Mouse (Mus musculus) mouse embryonic stem cell (cell line): ENCODE data around the gene Ccdc38.

Experiments
- in situ Hi-C, 2 experiments: fragments of 300-500 bp; cut with MboI; formaldehyde crosslinking; loops; 1 replicate in 1 of 2; 3 replicates in 1 of 2; pipeline ENCODE4 v1.14.3; 2019 to 2020; ENCODE audit warnings: low sequenced_read_pairs in 2 of 2, low pct_unique_long_range_greater_than_20kb in 1 of 2, mixed read lengths in 1 of 2; ENCODE audit not compliant: unreplicated experiment in 1 of 2

Gene Ccdc38

DNA sequence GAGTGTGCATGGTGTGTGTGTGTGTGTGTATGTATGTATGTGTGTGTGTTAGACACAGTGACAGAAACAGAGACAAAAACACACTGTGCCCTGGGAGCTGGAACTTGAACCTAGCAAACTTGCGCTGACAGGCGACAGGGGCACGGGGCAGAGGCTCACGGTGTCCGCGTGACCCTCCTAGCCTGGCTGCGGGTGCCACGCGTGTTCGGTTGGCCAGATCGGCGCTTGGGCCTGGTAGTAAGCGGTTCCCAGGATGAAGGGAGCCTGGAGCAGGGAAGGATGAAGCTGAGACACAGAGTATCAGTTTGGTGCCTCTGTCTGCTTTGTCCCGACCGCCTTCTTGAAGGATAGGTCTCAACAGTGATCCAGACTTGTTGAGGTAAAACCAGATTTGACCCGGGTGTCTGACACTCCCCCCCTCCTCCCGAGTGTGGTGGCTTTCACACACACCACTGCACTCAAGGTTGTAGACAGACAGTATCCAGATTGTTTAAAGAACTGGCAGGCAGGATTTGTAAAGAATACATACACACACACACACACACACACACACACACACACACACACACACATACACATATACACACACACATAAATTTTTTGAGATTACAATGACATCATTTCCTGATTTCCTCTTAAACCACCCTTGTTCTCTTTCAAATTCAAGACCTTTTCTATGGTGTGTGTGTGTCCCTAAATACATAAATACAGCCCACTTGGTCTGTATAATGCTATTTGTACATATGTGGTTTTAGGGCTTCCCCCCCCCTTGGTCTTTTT is at the start of gene Ccdc38:
TSS of gene Ccdc38 (plus strand) at position 202 of the 780 bp plus-strand sequence.
- in situ Hi-C loops, result no loop called here

DNA sequence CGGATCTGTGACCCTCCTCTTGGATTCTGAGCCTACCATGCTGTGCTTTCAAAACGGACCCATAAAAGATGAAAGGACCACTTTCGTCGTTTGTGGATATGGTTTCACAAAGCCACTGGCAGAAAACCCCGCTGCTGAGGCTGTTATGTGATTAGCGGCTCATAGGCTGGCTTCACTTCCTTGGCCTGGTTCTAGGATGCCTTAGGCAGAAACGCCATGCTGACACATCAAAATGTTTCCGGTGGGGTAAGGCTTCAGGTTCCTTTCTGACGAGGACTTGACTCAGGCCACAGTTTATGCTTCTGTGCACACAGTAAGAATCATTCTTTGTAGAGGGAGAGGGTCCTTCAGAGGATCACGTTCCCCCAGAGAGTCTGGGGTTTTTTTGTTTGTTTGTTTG is 39.6 kb upstream of the Ccdc38 start:
- in situ Hi-C loops, result no loop called here

DNA sequence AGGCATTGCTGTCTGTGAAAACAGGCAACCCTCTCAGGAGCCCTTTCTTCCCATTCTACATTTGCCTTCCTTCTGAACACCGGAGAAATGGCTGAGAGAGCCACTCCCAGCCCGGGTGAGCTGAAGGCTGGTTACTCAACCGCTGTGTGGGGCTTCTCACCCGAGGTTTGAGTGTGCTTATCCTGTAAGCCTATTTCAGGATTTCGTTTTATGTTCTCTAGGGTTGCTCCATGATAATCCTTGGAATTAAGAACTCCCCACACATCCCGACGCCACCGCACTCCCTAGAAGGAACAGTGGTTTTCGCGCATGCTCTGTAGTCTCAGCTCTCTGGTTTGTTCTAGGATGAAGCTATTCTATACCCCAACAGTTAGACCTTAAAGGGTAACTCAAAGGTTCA is 39.1 kb upstream of the Ccdc38 start:
- in situ Hi-C loops, result no loop called here

DNA sequence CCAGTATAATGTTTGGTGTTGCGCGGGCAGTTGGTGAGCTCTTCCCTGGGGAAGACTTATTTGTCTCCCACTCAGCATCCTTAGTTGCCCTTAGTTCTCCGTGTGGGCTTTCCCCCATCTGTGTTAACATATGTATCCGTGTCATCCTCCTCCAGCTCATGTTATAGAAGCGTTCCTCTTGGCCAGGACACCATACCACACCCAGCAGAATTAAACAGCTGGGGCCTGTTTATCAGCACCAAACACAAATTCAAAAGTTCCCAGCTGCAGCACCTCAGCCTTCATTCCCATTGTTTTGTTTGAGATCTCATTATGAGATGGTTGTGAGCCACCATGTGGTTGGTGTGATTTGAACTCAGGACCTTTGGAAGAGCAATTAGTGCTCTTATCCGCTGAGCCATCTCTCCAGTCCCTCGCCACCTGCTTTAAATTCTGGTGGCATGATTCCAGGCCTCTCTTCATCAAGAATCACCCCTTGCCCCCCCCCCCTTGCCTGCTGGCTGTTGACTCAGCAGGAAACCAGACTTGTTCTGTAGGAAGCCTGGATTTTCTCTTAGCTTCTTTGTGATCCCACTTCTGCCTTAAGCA is 32.0 kb upstream of the Ccdc38 start:
- in situ Hi-C loops, result no loop called here

DNA sequence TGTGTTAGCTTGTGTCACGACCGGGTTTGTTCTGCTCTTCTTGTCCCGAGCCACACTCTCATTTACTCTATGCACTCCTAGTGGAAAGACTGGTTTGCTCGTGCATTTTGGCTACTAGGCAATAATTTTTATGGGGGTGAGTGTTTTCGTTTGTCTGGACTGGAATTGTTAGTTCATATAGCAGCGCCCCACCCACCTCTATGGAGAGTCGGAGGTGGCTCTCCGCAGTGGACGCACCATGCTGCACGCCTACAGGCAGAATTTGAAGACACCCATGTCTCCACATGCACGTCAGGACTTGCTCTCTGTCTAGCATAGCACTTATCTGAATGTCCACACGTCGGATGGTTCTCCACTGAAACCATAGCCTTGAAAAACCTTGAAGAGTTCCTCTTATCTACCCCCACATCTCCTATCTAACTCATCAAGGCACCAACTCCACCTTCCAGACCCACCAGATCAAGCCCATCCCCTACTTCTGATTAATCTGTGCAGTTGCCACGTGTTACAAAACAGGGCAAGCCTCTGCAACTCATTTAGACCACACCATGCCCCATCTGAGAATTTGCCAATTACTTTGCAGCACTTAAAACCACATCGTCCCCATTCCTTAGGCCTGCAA is 30.8 kb upstream of the Ccdc38 start:
- in situ Hi-C loops, result no loop called here

DNA sequence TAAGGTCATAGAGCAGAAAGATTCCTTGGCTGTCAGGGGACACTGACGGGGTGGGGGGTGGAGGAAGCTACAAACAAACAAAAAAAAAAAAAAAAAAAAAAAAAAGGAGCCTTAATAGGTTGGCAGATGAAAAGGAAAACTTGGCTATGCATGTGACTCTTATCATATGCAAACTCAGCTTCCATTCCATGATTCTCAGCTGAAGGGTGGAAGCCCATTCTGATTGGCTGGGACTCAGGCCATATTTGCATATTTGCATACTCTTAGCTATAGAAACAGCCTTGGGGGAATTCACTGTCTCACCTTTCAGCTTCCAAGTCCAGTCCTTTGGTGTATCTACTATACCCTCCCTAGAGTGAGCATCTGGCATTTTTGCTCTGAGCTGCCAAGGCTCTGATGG is 25.0 kb upstream of the Ccdc38 start:
- in situ Hi-C loops, result no loop called here

DNA sequence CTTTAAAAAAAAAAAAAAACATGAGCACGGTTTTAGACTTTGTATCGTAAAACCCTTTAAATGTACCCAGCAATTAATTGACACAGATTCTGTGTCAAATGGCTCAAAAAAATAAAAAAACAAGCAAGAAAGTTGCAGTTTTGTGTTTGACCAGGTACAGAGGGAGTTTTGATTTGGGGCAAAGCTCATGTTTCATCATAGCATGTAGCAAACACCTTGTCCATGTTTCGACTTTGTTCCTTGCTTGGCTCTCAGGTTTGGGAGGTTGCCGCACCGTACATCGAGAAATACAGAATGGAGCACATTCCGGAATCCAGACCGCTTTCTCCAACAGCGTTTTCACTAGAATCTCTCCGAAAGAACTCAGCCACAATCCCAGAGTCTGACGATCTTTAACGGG is 24.5 kb upstream of the Ccdc38 start:
- in situ Hi-C loops, result no loop called here

DNA sequence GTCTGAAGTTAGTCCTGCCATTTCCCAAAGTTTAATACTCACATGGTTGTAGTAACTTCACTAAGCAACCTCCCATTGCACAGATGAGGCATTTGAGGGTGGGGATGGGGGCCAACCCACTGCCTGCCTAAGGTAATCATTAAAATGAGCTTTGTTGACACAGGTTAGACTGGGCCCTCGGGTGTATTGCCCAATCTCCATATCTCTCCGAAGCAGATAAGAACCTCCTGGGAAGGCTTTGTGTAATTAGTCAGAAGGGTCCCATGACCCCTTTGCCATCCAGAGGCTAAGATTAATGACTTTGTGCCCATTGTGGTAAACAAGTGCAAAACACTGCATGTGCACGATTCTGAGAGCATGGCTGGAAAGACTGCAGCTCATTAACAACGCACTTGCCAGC is 22.7 kb upstream of the Ccdc38 start:
- in situ Hi-C loops, result no loop called here

DNA sequence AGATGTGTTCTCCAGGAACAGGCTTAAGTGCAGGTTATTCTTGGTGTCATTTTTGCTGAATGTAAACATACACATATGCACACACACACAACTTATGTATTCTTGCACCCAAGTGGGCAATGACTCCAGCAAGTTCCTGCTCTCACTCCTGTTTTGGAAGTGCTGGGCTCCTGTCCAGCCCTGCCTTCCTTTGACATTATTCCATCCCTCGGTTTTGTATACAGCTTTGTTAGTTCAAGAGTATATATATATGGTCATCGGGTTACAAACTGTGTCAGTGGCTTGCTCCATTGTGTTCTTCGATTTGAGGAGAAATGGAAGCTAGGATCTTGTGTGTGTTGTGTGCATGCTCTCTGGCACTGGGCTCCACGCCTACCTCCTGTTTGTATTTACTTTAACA is 22.2 kb upstream of the Ccdc38 start:
- in situ Hi-C loops, result no loop called here

DNA sequence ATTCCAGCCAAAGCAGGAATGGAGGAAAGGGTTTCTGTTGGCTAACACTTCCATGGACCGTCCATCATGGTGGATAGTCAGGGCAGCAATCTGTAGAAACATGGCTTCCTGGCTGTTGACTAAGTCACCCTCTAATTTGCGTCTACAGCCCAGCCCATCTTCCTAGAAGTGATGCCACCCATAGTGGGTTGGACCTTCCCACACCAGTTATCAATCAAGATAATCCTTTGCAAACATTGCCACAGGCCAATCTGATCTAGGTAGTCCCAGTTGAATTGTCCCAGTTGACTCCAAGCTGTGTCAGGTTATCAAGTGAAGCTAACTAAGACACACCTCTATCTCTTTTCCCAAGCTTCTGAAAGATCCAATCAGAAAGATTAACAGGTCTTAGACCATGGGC is 21.8 kb upstream of the Ccdc38 start:
- in situ Hi-C loops, result no loop called here

DNA sequence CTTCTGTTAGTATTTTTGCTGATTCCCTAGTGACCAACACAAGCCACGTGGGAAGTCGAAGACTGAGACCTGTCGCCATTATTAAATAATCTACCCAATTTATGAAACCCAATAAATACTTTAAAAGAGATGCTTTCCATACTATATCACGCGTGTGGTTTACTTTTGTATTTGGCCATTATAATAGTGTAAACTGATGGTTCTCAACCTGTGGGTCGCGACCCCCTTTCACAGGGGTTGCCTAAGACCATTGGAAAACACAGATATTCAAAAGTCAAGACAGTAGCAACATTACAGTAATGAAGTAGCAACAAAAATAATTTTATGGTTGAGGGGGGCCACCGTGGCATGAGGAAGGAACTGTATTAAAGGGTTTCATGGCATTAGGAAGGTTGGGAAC is 21.3 kb upstream of the Ccdc38 start:
- in situ Hi-C loops, result no loop called here

DNA sequence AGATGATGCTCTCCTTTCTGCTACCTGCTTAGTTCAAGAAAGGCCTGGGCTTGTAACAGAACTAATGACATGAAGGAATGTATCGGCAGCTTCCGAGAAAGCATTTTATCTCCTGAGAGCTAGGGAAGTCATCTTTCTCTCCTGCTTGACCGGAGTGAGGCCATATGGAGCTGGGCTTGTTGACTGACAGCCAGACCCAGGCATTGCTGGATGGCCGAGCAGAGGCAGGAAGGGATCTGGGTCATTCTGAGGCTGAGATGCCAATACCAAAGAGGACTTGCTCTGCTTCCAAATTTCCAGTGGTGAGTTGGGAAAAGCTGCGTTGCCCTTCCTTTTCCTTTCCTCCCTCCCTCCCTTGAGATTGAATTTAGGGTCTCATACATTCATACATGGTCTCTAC is 20.7 kb upstream of the Ccdc38 start:
- in situ Hi-C loops, result no loop called here

DNA sequence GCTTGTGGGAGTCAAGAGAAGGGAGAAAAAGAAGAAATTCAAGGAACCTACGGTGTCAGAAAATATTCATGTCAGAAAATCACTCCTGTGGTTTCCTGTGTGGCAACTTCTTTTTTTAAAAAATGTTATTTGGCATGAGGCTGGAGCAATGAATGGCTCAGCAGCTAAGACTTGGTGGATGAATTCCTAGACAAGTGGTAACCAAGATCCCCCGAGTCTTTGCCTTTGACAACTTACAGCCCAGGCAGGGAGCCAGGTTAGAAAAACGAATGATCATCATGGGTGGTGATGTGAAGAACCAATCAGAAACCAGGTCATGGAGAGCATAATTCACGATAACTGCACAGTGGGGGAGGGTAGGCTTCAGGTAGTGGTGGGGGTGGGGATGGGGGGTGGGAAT is 19.4 kb upstream of the Ccdc38 start:
- in situ Hi-C loops, result no loop called here

DNA sequence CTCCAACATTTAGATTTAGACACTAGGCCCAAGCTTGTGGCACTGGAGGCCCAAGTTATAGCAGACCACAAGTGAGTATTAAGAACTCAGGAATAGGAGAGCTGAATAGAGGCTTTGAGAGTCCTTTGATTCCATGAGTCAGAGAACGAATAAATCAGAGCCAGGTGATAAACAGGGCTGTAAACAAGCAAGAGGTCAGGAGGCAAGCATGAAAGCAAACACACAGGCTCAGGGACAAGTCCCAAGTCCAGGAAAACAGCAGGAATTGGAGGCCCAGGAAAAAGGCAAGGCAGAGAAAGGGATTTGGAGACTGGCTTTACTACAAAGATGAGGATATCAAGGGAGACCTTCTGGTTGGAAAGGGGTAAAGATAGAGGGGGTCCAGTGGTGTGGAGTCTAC is 15.1 kb upstream of the Ccdc38 start:
- in situ Hi-C loops, result no loop called here

DNA sequence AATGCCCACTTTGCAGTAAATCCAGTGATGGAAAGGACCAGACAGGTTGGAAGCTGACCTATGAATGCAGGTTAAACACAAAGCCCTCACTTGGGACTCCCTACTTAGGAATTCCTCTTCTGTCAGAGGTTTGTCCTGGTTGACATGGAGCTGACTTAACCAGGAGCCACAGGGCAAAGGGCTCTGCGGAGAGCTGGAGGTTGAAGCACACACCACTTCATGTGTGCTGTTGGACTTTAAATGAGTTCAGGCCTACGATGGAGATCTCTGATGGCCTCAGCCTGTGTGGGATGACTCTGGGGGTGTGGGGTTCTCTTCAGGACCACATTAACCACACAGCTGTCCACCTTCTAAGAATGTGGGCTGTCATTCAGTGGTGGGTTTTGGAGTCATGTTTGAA is 2.1 kb upstream of the Ccdc38 start:
- in situ Hi-C loops, result no loop called here

DNA sequence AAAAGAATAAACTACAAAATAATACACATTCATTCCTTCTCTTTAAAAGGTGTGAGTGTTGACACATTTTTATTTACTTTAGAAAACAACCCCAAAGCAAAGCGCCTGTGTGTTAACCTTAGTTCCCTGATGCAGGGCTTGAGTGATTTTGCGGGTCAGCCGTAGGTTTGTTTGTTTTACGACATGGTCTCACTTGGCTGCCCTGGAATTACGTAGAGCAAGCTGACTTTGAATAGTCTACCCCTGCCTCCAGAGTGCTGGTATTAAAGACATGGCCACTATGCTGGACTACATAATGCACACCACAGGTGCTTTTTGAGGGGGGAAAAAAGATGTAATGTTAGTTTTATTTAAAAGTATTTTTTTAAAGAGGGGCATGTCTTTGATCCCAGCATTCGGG is 1.6 kb upstream of the Ccdc38 start:
- in situ Hi-C loops, result no loop called here

DNA sequence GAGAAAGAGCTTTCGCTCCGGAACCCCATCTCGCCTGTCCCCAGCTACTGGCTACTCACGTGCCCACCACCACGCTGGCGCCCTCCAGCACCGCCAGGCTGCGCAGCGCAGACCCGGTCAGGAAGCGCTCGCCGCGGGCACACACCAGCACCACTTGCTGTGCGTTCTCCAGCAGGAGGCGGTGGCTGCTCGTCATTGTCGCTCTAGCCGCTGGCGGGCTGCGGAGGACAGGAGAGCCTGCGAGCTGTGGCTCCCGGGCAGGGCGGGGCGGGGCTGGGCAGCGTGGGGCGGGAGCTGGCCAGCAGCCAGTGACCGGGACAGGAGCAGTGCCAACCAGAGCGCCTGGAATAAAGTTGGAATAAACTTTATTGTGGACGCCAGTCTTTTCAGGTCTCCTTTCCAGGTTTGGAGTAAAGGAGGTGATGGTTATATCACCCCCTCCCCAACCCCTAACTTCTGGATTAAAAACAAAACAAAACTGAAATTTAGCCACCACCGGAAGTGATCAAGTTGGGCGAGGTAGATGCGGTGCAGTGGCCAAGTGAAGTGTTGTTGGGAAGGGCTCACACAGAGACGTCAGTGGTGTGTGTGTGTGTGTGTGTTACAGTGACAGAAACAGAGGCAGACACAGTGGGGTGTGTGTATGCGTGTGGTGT is 529 bp upstream of the Ccdc38 start, which contains the start of gene Amdhd1:
TSS of gene Amdhd1 (minus strand) at position 259 of the 656 bp plus-strand sequence.
- in situ Hi-C loops, result no loop called here

DNA sequence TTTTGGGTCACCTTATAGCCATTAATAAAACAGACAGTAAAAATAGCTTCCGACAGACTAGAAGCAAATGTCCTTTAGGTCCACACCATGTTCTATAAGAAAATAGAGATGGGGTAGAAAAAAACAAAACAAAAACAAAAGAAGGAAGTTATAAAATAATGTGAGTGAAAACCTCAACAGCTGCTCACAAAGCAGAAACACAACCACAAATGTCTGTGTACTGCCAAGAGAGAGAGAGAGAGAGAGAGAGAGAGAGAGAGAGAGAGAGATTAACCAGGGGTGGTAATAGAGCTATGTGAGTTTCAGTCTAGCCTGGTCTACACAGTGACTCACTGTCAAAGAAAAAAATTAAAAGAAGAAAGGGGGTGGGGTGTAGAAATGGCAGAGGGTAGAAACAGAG is 1.2 kb downstream of the Ccdc38 start:
- in situ Hi-C loops, result no loop called here

DNA sequence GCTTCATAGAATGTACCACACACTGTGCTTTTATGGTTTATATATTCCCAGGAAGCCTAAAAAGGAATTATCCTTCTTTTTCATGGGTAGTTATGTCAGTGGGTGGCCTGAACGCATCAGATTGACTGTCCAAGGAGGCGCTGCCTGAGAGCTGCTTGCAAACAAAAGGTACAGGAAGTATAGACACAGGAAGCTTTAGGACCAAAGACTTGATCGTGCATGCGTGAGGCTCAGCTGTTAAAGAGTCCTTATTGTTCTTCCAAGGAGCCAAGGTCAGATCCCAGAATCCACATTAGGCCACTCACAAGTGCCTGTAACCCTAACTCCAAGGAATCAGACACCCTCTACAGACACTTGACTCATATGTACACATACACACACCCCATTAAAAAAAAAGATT is 1.9 kb downstream of the Ccdc38 start:
- in situ Hi-C loops, result no loop called here
